ENCODE assay signal across 13 mouse cellular contexts in genomic region chr8:122463651-122464640, GRCm38 (mm10). TPM values are rescaled to one million over a fixed set of nuclear protein-coding genes. Genes with fewer than 3 reads are reported as not detected.
A peak's percentile ranks its signal among the peaks of the same experiment; 100 is the strongest.
DNase-seq lines count a peak whose midpoint lies in the region; ATAC-seq and TF ChIP-seq lines count a peak whose summit lies in the region.
"Had no signal": no experiment of that assay in that cellular context is flagged by ENCODE, and none has a peak within 500 bp of the region (broad histone marks: within the 10 kb centered on the region; RNA-seq: fewer than 3 reads in every experiment).

No protein-coding gene starts in this region.

- peak overlapping the region; percentile 50; the same call in 1 of the 2 replicates for H3K9ac ChIP-seq in heart, embryonic 13.5 days
- H3K9ac ChIP-seq in heart, embryonic 12.5 days = no peak overlapping the region
- H3K9ac ChIP-seq in lung, embryonic 15.5 days = no peak overlapping the region
- H3K9ac ChIP-seq in stomach, postnatal 0 days (ENCODE audit: low read length) = no peak overlapping the region
- H3K9ac ChIP-seq: embryonic facial prominence, embryonic 12.5 days; hindbrain, embryonic 12.5 days had no signal

- H3K27me3 ChIP-seq in heart, embryonic 13.5 days (replicated peaks) = peaks cover 35% of the 10 kb centered on the region
- peaks cover 33% of the 10 kb centered on the region for H3K27me3 ChIP-seq in heart, embryonic 12.5 days (replicated peaks)
- peaks cover 37% of the 10 kb centered on the region for H3K27me3 ChIP-seq in lung, embryonic 15.5 days
- H3K27me3 ChIP-seq in stomach, postnatal 0 days (ENCODE audit: control insufficient read depth, insufficient read depth, low read length) = no peaks in the 10 kb centered on the region; the same call in 1 of the 2 replicates

- no peak overlapping the region for H3K4me2 ChIP-seq in heart, embryonic 13.5 days
- no peak overlapping the region for H3K4me2 ChIP-seq in heart, embryonic 12.5 days
- H3K4me2 ChIP-seq in lung, embryonic 15.5 days = no peak overlapping the region
- H3K4me2 ChIP-seq in stomach, postnatal 0 days (replicated peaks; ENCODE audit: low read depth) = no peak overlapping the region
- H3K4me2 ChIP-seq: embryonic facial prominence, embryonic 12.5 days; hindbrain, embryonic 12.5 days had no signal

- 41% methylated on average over 12 of the region's 12 CpGs for WGBS in heart, embryonic 13.5 days
- 44% methylated on average over 12 of the region's 12 CpGs for WGBS in heart, embryonic 12.5 days
- WGBS in lung, embryonic 15.5 days = 28% methylated on average over 12 of the region's 12 CpGs
- 25% methylated on average over 12 of the region's 12 CpGs for WGBS in stomach, postnatal 0 days

- no peak for TF ChIP-seq EP300 in stomach, postnatal 0 days (optimal IDR thresholded peaks at IDR 0.05)

- H3K4me3 ChIP-seq in heart, embryonic 13.5 days = no peak overlapping the region
- H3K4me3 ChIP-seq in heart, embryonic 12.5 days = no peak overlapping the region
- no peak overlapping the region for H3K4me3 ChIP-seq in lung, embryonic 15.5 days
- H3K4me3 ChIP-seq in stomach, postnatal 0 days (ENCODE audit: low read depth, low read length) = no peak overlapping the region
- H3K4me3 ChIP-seq: embryonic facial prominence, embryonic 12.5 days; hindbrain, embryonic 12.5 days; left cerebral cortex, adult 2 months had no signal

- TF ChIP-seq CTCF in stomach, postnatal 0 days (IDR thresholded peaks at IDR 0.05; ENCODE audit: low read depth) = no peak

- DNase-seq in T-cell, adult 2 months (ENCODE audit: low spot score) = peak; percentile 77
- peak; percentile 52 for DNase-seq in stomach, postnatal 0 days (ENCODE audit: low spot score)
- no peak for DNase-seq in cerebellum, postnatal 25 days
- no peak for DNase-seq in right cerebral cortex, postnatal 14 days
- DNase-seq in layer of hippocampus, adult 11-12 months (ENCODE audit: low spot score) = no peak

- no peak for ATAC-seq in heart, embryonic 13.5 days (ENCODE audit: extremely low read depth, insufficient number of reproducible peaks, low FRiP score, low TSS enrichment)
- no peak for ATAC-seq in heart, embryonic 12.5 days (ENCODE audit: insufficient number of reproducible peaks, low FRiP score)
- no peak for ATAC-seq in lung, embryonic 15.5 days (ENCODE audit: borderline replicate concordance, extremely low read depth, low FRiP score, low TSS enrichment)
- peak; percentile 46 for ATAC-seq in stomach, postnatal 0 days (ENCODE audit: low FRiP score, low TSS enrichment)
- ATAC-seq: midbrain, embryonic 16.5 days had no signal

- peaks cover 40% of the 10 kb centered on the region for H3K36me3 ChIP-seq in heart, embryonic 13.5 days
- H3K36me3 ChIP-seq in heart, embryonic 12.5 days = peaks cover 36% of the 10 kb centered on the region
- H3K36me3 ChIP-seq in lung, embryonic 15.5 days = peaks cover 10% of the 10 kb centered on the region
- H3K36me3 ChIP-seq in stomach, postnatal 0 days (ENCODE audit: control insufficient read depth, insufficient read depth, low read length) = peaks cover 9% of the 10 kb centered on the region; the same call in 1 of the 2 replicates

- no peaks in the 10 kb centered on the region for H3K9me3 ChIP-seq in heart, embryonic 13.5 days
- no peaks in the 10 kb centered on the region for H3K9me3 ChIP-seq in heart, embryonic 12.5 days (replicated peaks)
- H3K9me3 ChIP-seq in lung, embryonic 15.5 days = no peaks in the 10 kb centered on the region
- H3K9me3 ChIP-seq in stomach, postnatal 0 days (ENCODE audit: control insufficient read depth, low read length) = no peaks in the 10 kb centered on the region
- H3K9me3 ChIP-seq: embryonic facial prominence, embryonic 12.5 days; hindbrain, embryonic 12.5 days had no signal

- H3K27ac ChIP-seq in heart, embryonic 13.5 days (replicated peaks) = no peak overlapping the region
- no peak overlapping the region for H3K27ac ChIP-seq in heart, embryonic 12.5 days (ENCODE audit: poor library complexity, severe bottlenecking)
- H3K27ac ChIP-seq in lung, embryonic 15.5 days = peak overlapping the region; percentile 27; the same call in 1 of the 2 replicates
- peak overlapping the region; percentile 79 for H3K27ac ChIP-seq in stomach, postnatal 0 days (replicated peaks)
- H3K27ac ChIP-seq: embryonic facial prominence, embryonic 12.5 days; hindbrain, embryonic 12.5 days; left cerebral cortex, adult 2 months had no signal

- H3K4me1 ChIP-seq in heart, embryonic 13.5 days = peaks cover 60% of the 10 kb centered on the region
- H3K4me1 ChIP-seq in heart, embryonic 12.5 days (replicated peaks) = peaks cover 55% of the 10 kb centered on the region
- peaks cover 34% of the 10 kb centered on the region for H3K4me1 ChIP-seq in lung, embryonic 15.5 days
- H3K4me1 ChIP-seq in stomach, postnatal 0 days (replicated peaks; ENCODE audit: control insufficient read depth, insufficient read depth) = no peaks in the 10 kb centered on the region; the same call in 1 of the 2 replicates

RNA-seq across cellular contexts. Expression of gene Snai3, which starts 3.4 kb away (rescaled TPM):
- polyA plus RNA-seq in heart, embryonic 13.5 days (2015; fragmentation: Nextera tagmentation; extraction: Ambion mirVana) = 2.4 and 3.1 TPM in 2 replicates
- polyA plus RNA-seq in heart, embryonic 12.5 days (2016; fragmentation: Nextera tagmentation; extraction: Ambion mirVana) = 2.1 and 2.3 TPM in 2 replicates
- polyA plus RNA-seq in lung, embryonic 15.5 days (2015; fragmentation: Nextera tagmentation; extraction: Ambion mirVana) = 1.1 and 1.2 TPM in 2 replicates
- 1.4 and 1.6 TPM in 2 replicates for polyA plus RNA-seq in stomach, postnatal 0 days (2015; fragmentation: Nextera tagmentation; extraction: Ambion mirVana)
- polyA plus RNA-seq: hindbrain, embryonic 12.5 days; midbrain, embryonic 16.5 days had no signal

RNA-seq across cellular contexts. Expression of gene Rnf166, which starts 11.9 kb away (rescaled TPM):
- 33.2 and 42.0 TPM in 2 replicates for polyA plus RNA-seq in heart, embryonic 13.5 days (2015; fragmentation: Nextera tagmentation; extraction: Ambion mirVana)
- 33.7 and 39.7 TPM in 2 replicates for polyA plus RNA-seq in heart, embryonic 12.5 days (2016; fragmentation: Nextera tagmentation; extraction: Ambion mirVana)
- 40.5 and 43.9 TPM in 2 replicates for polyA plus RNA-seq in lung, embryonic 15.5 days (2015; fragmentation: Nextera tagmentation; extraction: Ambion mirVana)
- polyA plus RNA-seq in stomach, postnatal 0 days (2015; fragmentation: Nextera tagmentation; extraction: Ambion mirVana) = 31.2 and 32.2 TPM in 2 replicates

RNA-seq across cellular contexts. Expression of gene Ctu2, which starts 12.0 kb away (rescaled TPM):
- polyA plus RNA-seq in heart, embryonic 13.5 days (2015; fragmentation: Nextera tagmentation; extraction: Ambion mirVana) = 23.9 and 29.6 TPM in 2 replicates
- polyA plus RNA-seq in heart, embryonic 12.5 days (2016; fragmentation: Nextera tagmentation; extraction: Ambion mirVana) = 30.0 and 31.1 TPM in 2 replicates
- 38.3 and 46.8 TPM in 2 replicates for polyA plus RNA-seq in lung, embryonic 15.5 days (2015; fragmentation: Nextera tagmentation; extraction: Ambion mirVana)
- 33.1 and 34.5 TPM in 2 replicates for polyA plus RNA-seq in stomach, postnatal 0 days (2015; fragmentation: Nextera tagmentation; extraction: Ambion mirVana)

RNA-seq across cellular contexts. Expression of gene Mvd, which starts 20.7 kb away (rescaled TPM):
- 19.7 and 21.8 TPM in 2 replicates for polyA plus RNA-seq in heart, embryonic 13.5 days (2015; fragmentation: Nextera tagmentation; extraction: Ambion mirVana)
- polyA plus RNA-seq in heart, embryonic 12.5 days (2016; fragmentation: Nextera tagmentation; extraction: Ambion mirVana) = 22.8 and 24.1 TPM in 2 replicates
- 24.3 and 24.7 TPM in 2 replicates for polyA plus RNA-seq in lung, embryonic 15.5 days (2015; fragmentation: Nextera tagmentation; extraction: Ambion mirVana)
- 34.6 and 35.7 TPM in 2 replicates for polyA plus RNA-seq in stomach, postnatal 0 days (2015; fragmentation: Nextera tagmentation; extraction: Ambion mirVana)

RNA-seq across cellular contexts. Expression of gene Cyba, which starts 31.2 kb away (rescaled TPM):
- polyA plus RNA-seq in heart, embryonic 13.5 days (2015; fragmentation: Nextera tagmentation; extraction: Ambion mirVana) = 170 and 202 TPM in 2 replicates
- 175 and 182 TPM in 2 replicates for polyA plus RNA-seq in heart, embryonic 12.5 days (2016; fragmentation: Nextera tagmentation; extraction: Ambion mirVana)
- polyA plus RNA-seq in lung, embryonic 15.5 days (2015; fragmentation: Nextera tagmentation; extraction: Ambion mirVana) = 208 and 215 TPM in 2 replicates
- polyA plus RNA-seq in stomach, postnatal 0 days (2015; fragmentation: Nextera tagmentation; extraction: Ambion mirVana) = 250 and 267 TPM in 2 replicates
- polyA plus RNA-seq: C2C12 had no signal

Comparison
In these comparisons a context has a peak if more than half of its experiments do, and no peak if none do; other contexts are left out.
1. H3K27ac ChIP-seq: peak in lung, embryonic 15.5 days (single experiment) and stomach, postnatal 0 days (single experiment); none in heart, embryonic 13.5 days (single experiment) and heart, embryonic 12.5 days (single experiment).
2. DNase-seq: peak in T-cell, adult 2 months (single experiment) and stomach, postnatal 0 days (single experiment); none in cerebellum, postnatal 25 days (0 of 2), right cerebral cortex, postnatal 14 days (single experiment) and layer of hippocampus, adult 11-12 months (single experiment).